Mouse (Mus musculus): ENCODE results near the gene Cbx1.
"Not testable (repeated sequence)": the region's sequence is repeated elsewhere in the genome, so short reads cannot be mapped to it uniquely, and the experiment has no call there.

Gene Cbx1

GRCm38 (mm10) chr11:96840290-96840689, 51.4 kb downstream of the Cbx1 start:
- no peak for DNase-seq

GRCm38 (mm10) chr11:96843627-96844026, 54.7 kb downstream of the Cbx1 start:
- DNase-seq, result no peak

- DNase-seq, result no peak
Measured at GRCm38 (mm10) chr11:96847240-96847639, 58.3 kb downstream of the Cbx1 start.

GRCm38 (mm10) chr11:96848694-96849093, 59.8 kb downstream of the Cbx1 start:
- DNase-seq, result no peak

GRCm38 (mm10) chr11:96849145-96849544, 60.2 kb downstream of the Cbx1 start:
- not testable (repeated sequence) for DNase-seq

- DNase-seq, result peak in 1 of 2 experiments; percentile 37
Measured at GRCm38 (mm10) chr11:96849681-96850467, 60.9 kb downstream of the Cbx1 start, which contains the start of gene Copz2. Gene Copz2 (plus strand): TSS chr11:96849870.

- no peak for DNase-seq
Measured at GRCm38 (mm10) chr11:96857446-96857845, 68.5 kb downstream of the Cbx1 start.

Measured in lung, adult 18-20 months (tissue).